Mouse (Mus musculus): ENCODE measurements around the gene Foxk2.

GRCm38 (mm10) chr11:121353326-121354090 is 93.7 kb downstream of the Foxk2 start:
- TF ChIP-seq CTCF (IDR thresholded peaks at IDR 0.05; ENCODE audit: control insufficient read depth, insufficient read depth, low read length) (no peak), POLR2A (IDR thresholded peaks at IDR 0.05; ENCODE audit: borderline replicate concordance, control insufficient read depth, low read depth, low read length) (no peak)

Data from bone marrow, adult 2 months (tissue).